Mouse (Mus musculus): Measurements from ENCODE around the gene Pin1. TPM values are rescaled to one million over a fixed set of nuclear protein-coding genes. Genes with fewer than 3 reads are reported as not detected.

The Pin1 gene
- total RNA-seq, 2 experiments from 2014 or later: 12.4 to 14.8 TPM

- no peak for DNase-seq (ENCODE audit: low spot score)
These were observed 45.6 kb downstream of the Pin1 start for GRCm38 (mm10) chr9:20697466-20697865.

GRCm38 (mm10) chr9:20703832-20704380 lies 52.0 kb downstream of the Pin1 start:
- peak; percentile 35 for DNase-seq (ENCODE audit: low spot score)

GRCm38 (mm10) chr9:20705420-20705819 lies 53.5 kb downstream of the Pin1 start:
- DNase-seq (ENCODE audit: low spot score): no peak

- no peak for DNase-seq (ENCODE audit: low spot score)
These were observed 54.1 kb downstream of the Pin1 start for GRCm38 (mm10) chr9:20705981-20706380.

GRCm38 (mm10) chr9:20710471-20710870 lies 58.6 kb downstream of the Pin1 start:
- DNase-seq (ENCODE audit: low spot score): no peak

GRCm38 (mm10) chr9:20712934-20713477 lies 61.1 kb downstream of the Pin1 start:
- DNase-seq (ENCODE audit: low spot score): no peak

GRCm38 (mm10) chr9:20713478-20713987 lies 61.6 kb downstream of the Pin1 start:
- no peak for DNase-seq (ENCODE audit: low spot score)

GRCm38 (mm10) chr9:20715332-20715731 lies 63.4 kb downstream of the Pin1 start:
- no peak for DNase-seq (ENCODE audit: low spot score)

Other genes with a start within 250 kb of the Pin1 start
- 1 to 10 TPM; 5.9 to 7.0 TPM for gene Zfp26, start 191.9 kb upstream of the Pin1 start, total RNA-seq (2021)
- 1 to 10 TPM; 7.2 to 7.5 TPM for gene Zfp426, start 159.3 kb upstream of the Pin1 start, total RNA-seq (2021)
- 10 to 100 TPM; 15.6 to 15.8 TPM for gene Zfp266, start 130.7 kb upstream of the Pin1 start, total RNA-seq (2021)
- 1 to 10 TPM; 1.7 to 2.3 TPM for gene Zfp846, start 70.8 kb upstream of the Pin1 start, total RNA-seq (2021)
- gene Ubl5, start 9.2 kb upstream of the Pin1 start, total RNA-seq (2021): 100 to 1,000 TPM; 210 to 236 TPM
- 1 to 10 TPM; 3.7 to 4.6 TPM for gene Fbxl12, start 7.3 kb upstream of the Pin1 start, total RNA-seq (2021)
- under 1 TPM in 1 of 2 experiments, not detected in 1; 0.11 TPM for gene Olfm2, start 94.3 kb downstream of the Pin1 start, total RNA-seq (2021)
- gene Col5a3, start 163.0 kb downstream of the Pin1 start, total RNA-seq (2021): 10 to 100 TPM; 14.4 to 15.4 TPM
- 1 to 10 TPM in 1 of 2 experiments, under 1 TPM in 1; 0.48 to 1.7 TPM for gene Rdh8, start 166.4 kb downstream of the Pin1 start, total RNA-seq (2021)
- 1 to 10 TPM; 1.8 to 2.8 TPM for gene A230050P20Rik, start 216.5 kb downstream of the Pin1 start, total RNA-seq (2021)
- 1 to 10 TPM; 5.9 to 7.3 TPM for gene Angptl6, start 227.6 kb downstream of the Pin1 start, total RNA-seq (2021)
- 1 to 10 TPM; 6.6 to 6.9 TPM for gene Ppan, start 236.1 kb downstream of the Pin1 start, total RNA-seq (2021)
- gene Eif3g, start 246.5 kb downstream of the Pin1 start, total RNA-seq (2021): 100 to 1,000 TPM in 1 of 2 experiments, 10 to 100 TPM in 1; 98.6 to 100 TPM